Mouse (Mus musculus): Measurements from ENCODE around the gene Gm1123. TPM values are rescaled to one million over a fixed set of nuclear protein-coding genes. Genes with fewer than 3 reads are reported as not detected.
A peak's percentile ranks its signal among the peaks of the same experiment; 100 is the strongest.

Gene Gm1123
- total and polyA plus RNA-seq, 2 experiments from 2014 or later, result 0.16 TPM; not detected in 1

- Histone ChIP-seq H3K9ac (replicated peaks; ENCODE audit: low read length, poor library complexity, severe bottlenecking) (no peak overlapping the region), H3K9me3 (ENCODE audit: low read length) (no peaks in the 10 kb centered on the region), H3K4me2 (ENCODE audit: low read depth, low read length, poor library complexity, severe bottlenecking) (no peak overlapping the region), H3K4me3 (ENCODE audit: low read depth, low read length) (no peak overlapping the region), H3K27me3 (ENCODE audit: insufficient read depth, low read length) (no peaks in the 10 kb centered on the region), H3K36me3 (ENCODE audit: insufficient read depth, low read length) (peaks cover 14% of the 10 kb centered on the region), H3K27ac (ENCODE audit: low read depth, low read length) (no peak overlapping the region), H3K4me1 (ENCODE audit: insufficient read depth, low read length) (no peaks in the 10 kb centered on the region)
- ATAC-seq (ENCODE audit: low FRiP score) (no peak), DNase-seq (ENCODE audit: low spot score) (peak; percentile 37)
- TF ChIP-seq CTCF (IDR thresholded peaks at IDR 0.05), result no peak
- WGBS, result 84% methylated on average over 8 of the region's 8 CpGs
Observed at GRCm38 (mm10) chr9:99044761-99045160, 9.2 kb upstream of the Gm1123 start.

- 95% methylated on average over 4 of the region's 4 CpGs for WGBS
Observed at GRCm38 (mm10) chr9:99042641-99043040, 7.1 kb upstream of the Gm1123 start.

GRCm38 (mm10) chr9:99041994-99042393, 6.5 kb upstream of the Gm1123 start:
- Histone ChIP-seq H3K9ac (replicated peaks; ENCODE audit: low read length, poor library complexity, severe bottlenecking) (no peak overlapping the region), H3K4me2 (ENCODE audit: low read depth, low read length, poor library complexity, severe bottlenecking) (no peak overlapping the region), H3K4me3 (ENCODE audit: low read depth, low read length) (no peak overlapping the region), H3K4me1 (ENCODE audit: insufficient read depth, low read length) (no peaks in the 10 kb centered on the region), H3K36me3 (ENCODE audit: insufficient read depth, low read length) (peaks cover 23% of the 10 kb centered on the region), H3K9me3 (ENCODE audit: low read length) (no peaks in the 10 kb centered on the region), H3K27ac (ENCODE audit: low read depth, low read length) (no peak overlapping the region), H3K27me3 (ENCODE audit: insufficient read depth, low read length) (no peaks in the 10 kb centered on the region)
- no peak for DNase-seq (ENCODE audit: low spot score)
- no peak for TF ChIP-seq CTCF (IDR thresholded peaks at IDR 0.05)
- 83% methylated on average over 9 of the region's 9 CpGs for WGBS
- ATAC-seq (ENCODE audit: low FRiP score), result no peak

More at GRCm38 (mm10) chr9:99042641-99043040, 7.1 kb upstream of the Gm1123 start:
- DNase-seq (ENCODE audit: low spot score) (no peak), ATAC-seq (ENCODE audit: low FRiP score) (no peak)
- no peak overlapping the region for H3K9ac ChIP-seq (replicated peaks; ENCODE audit: low read length, poor library complexity, severe bottlenecking)
- no peak overlapping the region for H3K4me2 ChIP-seq (ENCODE audit: low read depth, low read length, poor library complexity, severe bottlenecking)
- H3K27ac ChIP-seq (ENCODE audit: low read depth, low read length), result no peak overlapping the region
- no peak overlapping the region for H3K4me3 ChIP-seq (ENCODE audit: low read depth, low read length)
- TF ChIP-seq CTCF (IDR thresholded peaks at IDR 0.05), result no peak
- peaks cover 23% of the 10 kb centered on the region for H3K36me3 ChIP-seq (ENCODE audit: insufficient read depth, low read length)
- H3K27me3 ChIP-seq (ENCODE audit: insufficient read depth, low read length), result no peaks in the 10 kb centered on the region
- H3K4me1 ChIP-seq (ENCODE audit: insufficient read depth, low read length), result no peaks in the 10 kb centered on the region
- no peaks in the 10 kb centered on the region for H3K9me3 ChIP-seq (ENCODE audit: low read length)

- Histone ChIP-seq H3K27ac (ENCODE audit: low read depth, low read length) (no peak overlapping the region), H3K9me3 (ENCODE audit: low read length) (no peaks in the 10 kb centered on the region), H3K4me1 (ENCODE audit: insufficient read depth, low read length) (no peaks in the 10 kb centered on the region), H3K9ac (replicated peaks; ENCODE audit: low read length, poor library complexity, severe bottlenecking) (no peak overlapping the region), H3K36me3 (ENCODE audit: insufficient read depth, low read length) (0 out of 2 replicates have a peak, but pooled peaks cover 8% of the 10 kb centered on the region), H3K4me2 (ENCODE audit: low read depth, low read length, poor library complexity, severe bottlenecking) (no peak overlapping the region), H3K27me3 (ENCODE audit: insufficient read depth, low read length) (no peaks in the 10 kb centered on the region), H3K4me3 (ENCODE audit: low read depth, low read length) (no peak overlapping the region)
- no peak for TF ChIP-seq CTCF (IDR thresholded peaks at IDR 0.05)
- DNase-seq (ENCODE audit: low spot score), result peak; percentile 9
- peak; percentile 54; the same call in 1 of the 2 replicates for ATAC-seq (ENCODE audit: low FRiP score)
- WGBS, result 81% methylated on average over 8 of the region's 8 CpGs
Observed at GRCm38 (mm10) chr9:99034111-99034510, 1.4 kb downstream of the Gm1123 start.

- 76% methylated on average over 8 of the region's 8 CpGs for WGBS
Observed at GRCm38 (mm10) chr9:99032031-99032430, 3.5 kb downstream of the Gm1123 start.

GRCm38 (mm10) chr9:99021751-99022150, 13.8 kb downstream of the Gm1123 start:
- TF ChIP-seq CTCF (IDR thresholded peaks at IDR 0.05), result no peak
- Histone ChIP-seq H3K4me2 (ENCODE audit: low read depth, low read length, poor library complexity, severe bottlenecking) (no peak overlapping the region), H3K27me3 (ENCODE audit: insufficient read depth, low read length) (no peaks in the 10 kb centered on the region), H3K9ac (replicated peaks; ENCODE audit: low read length, poor library complexity, severe bottlenecking) (no peak overlapping the region), H3K36me3 (ENCODE audit: insufficient read depth, low read length) (no peaks in the 10 kb centered on the region), H3K27ac (ENCODE audit: low read depth, low read length) (no peak overlapping the region), H3K4me3 (ENCODE audit: low read depth, low read length) (no peak overlapping the region), H3K4me1 (ENCODE audit: insufficient read depth, low read length) (no peaks in the 10 kb centered on the region), H3K9me3 (ENCODE audit: low read length) (no peaks in the 10 kb centered on the region)
- 84% methylated on average over 4 of the region's 4 CpGs for WGBS
- no peak for DNase-seq (ENCODE audit: low spot score)
- ATAC-seq (ENCODE audit: low FRiP score), result no peak

More at GRCm38 (mm10) chr9:99032031-99032430, 3.5 kb downstream of the Gm1123 start:
- H3K9me3 ChIP-seq (ENCODE audit: low read length), result no peaks in the 10 kb centered on the region
- no peak overlapping the region for H3K9ac ChIP-seq (replicated peaks; ENCODE audit: low read length, poor library complexity, severe bottlenecking)
- no peaks in the 10 kb centered on the region for H3K27me3 ChIP-seq (ENCODE audit: insufficient read depth, low read length)
- H3K4me3 ChIP-seq (ENCODE audit: low read depth, low read length), result no peak overlapping the region
- no peaks in the 10 kb centered on the region for H3K4me1 ChIP-seq (ENCODE audit: insufficient read depth, low read length)
- TF ChIP-seq CTCF (IDR thresholded peaks at IDR 0.05), result no peak
- ATAC-seq (ENCODE audit: low FRiP score), result no peak
- H3K4me2 ChIP-seq (ENCODE audit: low read depth, low read length, poor library complexity, severe bottlenecking), result no peak overlapping the region
- no peak overlapping the region for H3K27ac ChIP-seq (ENCODE audit: low read depth, low read length)
- DNase-seq (ENCODE audit: low spot score), result no peak
- 0 out of 2 replicates have a peak, but pooled peaks cover 4% of the 10 kb centered on the region for H3K36me3 ChIP-seq (ENCODE audit: insufficient read depth, low read length)
